Mouse (Mus musculus): Measurements from ENCODE around the gene Nr1h2. TPM values are rescaled to one million over a fixed set of nuclear protein-coding genes. Genes with fewer than 3 reads are reported as not detected.

The Nr1h2 gene
- total and polyA plus RNA-seq, 3 experiments, result 34.0 to 223 (median 98.5) TPM

DNA sequence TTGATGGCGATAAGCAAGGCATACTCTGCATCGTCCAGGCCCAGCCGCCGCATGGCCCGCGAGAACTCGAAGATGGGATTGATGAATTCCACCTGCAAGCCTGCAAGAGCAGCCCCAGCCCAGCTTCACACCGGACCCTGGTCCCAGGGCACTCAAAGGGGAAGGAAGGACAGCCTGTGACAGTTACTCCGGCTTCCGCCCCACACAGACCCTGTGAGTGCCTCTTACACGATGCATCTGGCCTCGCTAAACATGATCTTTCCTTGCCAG is 3.4 kb downstream of the Nr1h2 start:
- Histone ChIP-seq H3K4me3 (ENCODE audit: low read depth, low read length) (0 out of 2 replicates have a peak overlapping the region, but pooled peaks have one; percentile 6), H3K9me3 (replicated peaks) (no peaks in the 10 kb centered on the region), H3K4me1 (ENCODE audit: insufficient read depth, low read depth, low read length) (peaks cover 51% of the 10 kb centered on the region), H3K27me3 (ENCODE audit: insufficient read depth, low read length) (no peaks in the 10 kb centered on the region), H3K36me3 (replicated peaks) (peaks cover 59% of the 10 kb centered on the region)
- ATAC-seq (ENCODE audit: extremely low read depth, insufficient number of reproducible peaks, low FRiP score, poor library complexity, severe bottlenecking) (no peak), DNase-seq (ENCODE audit: low spot score) (no peak)
- TF ChIP-seq TAL1 (conservative IDR thresholded peaks at IDR 0.05; ENCODE audit: low read depth, low read length) (no peak), GATA2 (IDR thresholded peaks at IDR 0.05; ENCODE audit: borderline replicate concordance, low read depth, low read length) (no peak), POLR2AphosphoS5 (IDR thresholded peaks at IDR 0.05; ENCODE audit: insufficient replicate concordance, low read depth, low read length) (no peak), CTCF (IDR thresholded peaks at IDR 0.05; ENCODE audit: low read depth, low read length) (no peak), GATA1 (IDR thresholded peaks at IDR 0.05; ENCODE audit: borderline replicate concordance, low read length) (no peak)

DNA sequence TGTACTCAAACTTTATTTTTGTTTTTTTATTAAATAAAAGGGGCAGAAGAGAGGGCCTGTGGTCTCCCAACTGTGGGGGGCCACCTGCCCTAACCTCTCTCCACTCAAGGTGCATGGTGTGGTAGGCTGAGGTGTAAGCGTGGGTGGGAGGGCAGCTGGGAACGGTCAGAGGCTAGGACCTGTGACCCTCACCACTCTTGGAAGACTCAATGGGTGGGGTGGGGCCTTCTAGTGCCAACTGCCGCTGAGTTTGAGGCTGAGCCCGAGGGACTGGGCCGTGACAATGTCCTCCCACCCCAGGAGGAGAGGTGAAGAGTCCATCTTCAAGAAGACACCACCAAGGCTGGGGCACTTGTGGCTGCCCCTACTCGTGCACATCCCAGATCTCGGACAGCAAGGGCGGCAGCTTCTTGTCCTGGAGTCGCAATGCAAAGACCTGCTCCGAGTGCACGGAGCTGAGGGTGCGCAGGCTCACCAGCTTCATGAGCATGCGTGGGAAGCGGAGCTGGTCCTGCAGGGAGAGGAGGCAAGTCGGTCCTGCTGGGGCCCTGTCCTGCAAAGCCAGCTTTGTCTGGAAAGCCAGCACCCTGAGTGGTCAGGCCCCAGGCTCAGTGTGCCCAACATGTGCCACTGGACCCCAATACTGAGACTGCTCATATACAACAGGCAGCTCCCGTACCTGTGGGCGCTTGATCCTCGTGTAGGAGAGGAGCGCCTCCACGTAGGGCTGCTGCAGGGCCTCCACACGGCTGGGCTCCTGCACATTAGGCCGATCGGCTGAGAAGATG is 3.9 kb downstream of the Nr1h2 start:
- Histone ChIP-seq H3K36me3 (replicated peaks) (peaks cover 65% of the 10 kb centered on the region), H3K27me3 (ENCODE audit: insufficient read depth, low read length) (no peaks in the 10 kb centered on the region), H3K4me3 (ENCODE audit: low read depth, low read length) (0 out of 2 replicates have a peak overlapping the region, but pooled peaks have one; percentile 6), H3K4me1 (ENCODE audit: insufficient read depth, low read depth, low read length) (peaks cover 50% of the 10 kb centered on the region), H3K9me3 (replicated peaks) (no peaks in the 10 kb centered on the region)
- no peak for DNase-seq (ENCODE audit: low spot score)
- TF ChIP-seq GATA2 (IDR thresholded peaks at IDR 0.05; ENCODE audit: borderline replicate concordance, low read depth, low read length), result no peak
- TF ChIP-seq TAL1 (conservative IDR thresholded peaks at IDR 0.05; ENCODE audit: low read depth, low read length), result no peak
- TF ChIP-seq GATA1 (IDR thresholded peaks at IDR 0.05; ENCODE audit: borderline replicate concordance, low read length), result no peak
- no peak for TF ChIP-seq POLR2AphosphoS5 (IDR thresholded peaks at IDR 0.05; ENCODE audit: insufficient replicate concordance, low read depth, low read length)
- no peak for TF ChIP-seq CTCF (IDR thresholded peaks at IDR 0.05; ENCODE audit: low read depth, low read length)
- ATAC-seq (ENCODE audit: extremely low read depth, insufficient number of reproducible peaks, low FRiP score, poor library complexity, severe bottlenecking), result no peak

DNA sequence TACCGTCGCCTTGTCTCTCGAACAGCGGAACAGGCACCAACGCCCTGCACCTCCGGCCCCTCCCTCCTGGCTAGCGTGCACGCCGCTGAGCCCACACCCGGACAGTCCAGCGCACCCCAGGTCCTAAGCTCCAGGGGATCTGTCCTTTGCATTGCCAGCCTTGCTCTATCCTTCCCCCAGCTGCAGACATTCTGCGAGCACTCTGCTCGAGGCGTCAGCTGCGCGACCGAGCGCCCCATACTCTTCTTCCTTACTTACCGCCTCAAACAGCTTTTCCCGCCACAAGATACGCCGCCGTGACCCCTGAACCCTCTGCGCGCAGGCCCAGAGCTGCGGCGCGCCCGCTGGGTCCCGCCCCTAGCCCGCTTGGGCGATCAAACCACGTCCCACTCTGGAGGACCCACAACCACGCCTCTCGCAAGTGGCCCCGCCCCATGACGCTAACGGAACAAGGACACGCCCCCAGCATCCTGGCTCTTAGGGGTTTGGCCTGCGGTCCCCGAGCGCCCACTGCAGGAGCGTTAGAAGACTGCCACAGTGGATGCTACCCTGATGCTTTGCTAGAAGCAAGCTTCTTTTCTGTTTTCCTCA is 5.2 kb downstream of the Nr1h2 start, which contains the start of gene Pold1:
Pold1 (minus strand) TSS at position 353 of the 591 bp plus-strand sequence.
- peak; percentile 75 for TF ChIP-seq CTCF (IDR thresholded peaks at IDR 0.05; ENCODE audit: low read depth, low read length)
- TF ChIP-seq GATA2 (IDR thresholded peaks at IDR 0.05; ENCODE audit: borderline replicate concordance, low read depth, low read length), result no peak
- no peak for TF ChIP-seq TAL1 (conservative IDR thresholded peaks at IDR 0.05; ENCODE audit: low read depth, low read length)
- TF ChIP-seq POLR2AphosphoS5 (IDR thresholded peaks at IDR 0.05; ENCODE audit: insufficient replicate concordance, low read depth, low read length), result no peak
- no peak for TF ChIP-seq GATA1 (IDR thresholded peaks at IDR 0.05; ENCODE audit: borderline replicate concordance, low read length)
- peak; percentile 89 for ATAC-seq (ENCODE audit: extremely low read depth, insufficient number of reproducible peaks, low FRiP score, poor library complexity, severe bottlenecking)
- Histone ChIP-seq H3K9me3 (replicated peaks) (no peaks in the 10 kb centered on the region), H3K36me3 (replicated peaks) (peaks cover 75% of the 10 kb centered on the region), H3K27me3 (ENCODE audit: insufficient read depth, low read length) (no peaks in the 10 kb centered on the region), H3K4me1 (ENCODE audit: insufficient read depth, low read depth, low read length) (peaks cover 56% of the 10 kb centered on the region), H3K4me3 (ENCODE audit: low read depth, low read length) (peak within 1 kb of the TSS; percentile 86)
- DNase-seq (ENCODE audit: low spot score), result peak; percentile 94

DNA sequence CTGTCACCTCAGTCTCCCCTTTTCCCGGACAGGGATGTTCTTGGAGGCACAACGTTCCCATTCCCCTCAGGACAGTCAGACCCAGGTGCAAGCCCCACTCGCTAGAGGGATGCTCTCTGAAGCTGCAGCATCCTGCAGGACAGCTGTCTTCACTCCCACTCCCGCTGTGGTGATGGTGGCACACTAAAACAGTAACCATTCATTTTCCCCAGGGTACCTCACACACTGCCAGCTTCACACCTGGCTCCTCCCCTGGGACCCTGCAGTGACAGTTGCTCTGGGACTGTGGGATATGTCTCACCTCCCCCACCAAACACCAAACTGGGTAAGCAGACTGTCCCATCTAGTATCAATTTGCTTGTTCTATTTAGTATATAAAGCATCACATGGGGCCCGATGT is 6.0 kb downstream of the Nr1h2 start:
- Histone ChIP-seq H3K4me1 (ENCODE audit: insufficient read depth, low read depth, low read length) (peaks cover 55% of the 10 kb centered on the region), H3K36me3 (replicated peaks) (peaks cover 83% of the 10 kb centered on the region), H3K4me3 (ENCODE audit: low read depth, low read length) (peak overlapping the region; percentile 86), H3K27me3 (ENCODE audit: insufficient read depth, low read length) (no peaks in the 10 kb centered on the region), H3K9me3 (replicated peaks) (no peaks in the 10 kb centered on the region)
- TF ChIP-seq GATA2 (IDR thresholded peaks at IDR 0.05; ENCODE audit: borderline replicate concordance, low read depth, low read length), result no peak
- no peak for TF ChIP-seq TAL1 (conservative IDR thresholded peaks at IDR 0.05; ENCODE audit: low read depth, low read length)
- no peak for TF ChIP-seq CTCF (IDR thresholded peaks at IDR 0.05; ENCODE audit: low read depth, low read length)
- TF ChIP-seq POLR2AphosphoS5 (IDR thresholded peaks at IDR 0.05; ENCODE audit: insufficient replicate concordance, low read depth, low read length), result no peak
- TF ChIP-seq GATA1 (IDR thresholded peaks at IDR 0.05; ENCODE audit: borderline replicate concordance, low read length), result no peak
- ATAC-seq (ENCODE audit: extremely low read depth, insufficient number of reproducible peaks, low FRiP score, poor library complexity, severe bottlenecking), result no peak
- no peak for DNase-seq (ENCODE audit: low spot score)

DNA sequence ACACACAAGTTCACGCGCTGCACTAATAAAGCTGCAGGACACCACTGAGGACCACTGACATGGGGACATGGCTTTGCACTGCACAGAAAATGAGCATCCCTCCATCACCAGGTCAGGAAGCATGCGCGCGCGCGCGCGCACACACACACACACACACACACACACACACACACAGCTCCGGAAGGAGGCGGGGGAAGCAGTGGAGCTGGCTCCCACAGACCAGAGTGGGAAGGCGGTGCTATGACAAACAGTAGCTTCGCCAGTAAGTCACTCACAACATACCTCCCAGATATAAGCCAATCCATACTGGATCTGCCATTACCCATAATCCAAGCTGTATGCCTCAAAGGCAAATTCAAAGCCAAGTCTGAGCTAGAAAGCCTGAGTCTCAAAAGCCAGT is 6.7 kb downstream of the Nr1h2 start:
- Histone ChIP-seq H3K36me3 (replicated peaks) (peaks cover 83% of the 10 kb centered on the region), H3K27me3 (ENCODE audit: insufficient read depth, low read length) (no peaks in the 10 kb centered on the region)
- DNase-seq (ENCODE audit: low spot score), result no peak

DNA sequence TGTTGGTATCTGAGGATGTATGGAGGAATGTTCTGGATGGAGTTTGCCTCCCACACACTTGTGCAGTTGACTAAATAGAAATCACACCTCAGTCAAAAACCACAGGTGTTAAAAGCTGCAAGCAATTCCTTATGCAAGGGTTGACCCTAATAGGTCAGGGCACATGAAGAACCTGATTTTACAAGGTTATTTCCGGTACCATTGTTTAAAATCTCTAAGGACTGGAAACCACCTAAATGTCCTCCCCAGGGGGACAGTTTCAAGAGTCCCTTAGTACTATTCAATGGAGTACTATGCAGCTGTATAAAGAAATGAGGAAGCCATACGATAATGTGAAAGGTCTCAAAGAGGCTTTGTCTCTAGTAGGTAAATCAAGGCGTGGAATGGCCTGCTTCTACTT is 7.5 kb downstream of the Nr1h2 start:
- no peak for DNase-seq (ENCODE audit: low spot score)
- no peak overlapping the region for H3K4me3 ChIP-seq (ENCODE audit: low read depth, low read length)
- H3K27me3 ChIP-seq (ENCODE audit: insufficient read depth, low read length), result no peaks in the 10 kb centered on the region
- H3K36me3 ChIP-seq (replicated peaks), result peaks cover 83% of the 10 kb centered on the region
- no peak for TF ChIP-seq GATA1 (IDR thresholded peaks at IDR 0.05; ENCODE audit: borderline replicate concordance, low read length)
- TF ChIP-seq CTCF (IDR thresholded peaks at IDR 0.05; ENCODE audit: low read depth, low read length), result no peak
- TF ChIP-seq TAL1 (conservative IDR thresholded peaks at IDR 0.05; ENCODE audit: low read depth, low read length), result no peak
- TF ChIP-seq POLR2AphosphoS5 (IDR thresholded peaks at IDR 0.05; ENCODE audit: insufficient replicate concordance, low read depth, low read length), result no peak
- no peak for TF ChIP-seq GATA2 (IDR thresholded peaks at IDR 0.05; ENCODE audit: borderline replicate concordance, low read depth, low read length)
- ATAC-seq (ENCODE audit: extremely low read depth, insufficient number of reproducible peaks, low FRiP score, poor library complexity, severe bottlenecking), result no peak
- H3K9me3 ChIP-seq (replicated peaks), result no peaks in the 10 kb centered on the region
- H3K4me1 ChIP-seq (ENCODE audit: insufficient read depth, low read depth, low read length), result peaks cover 41% of the 10 kb centered on the region

More for the DNA sequence above, 6.7 kb downstream of the Nr1h2 start:
- H3K4me3 ChIP-seq (ENCODE audit: low read depth, low read length), result peak overlapping the region; percentile 86
- TF ChIP-seq CTCF (IDR thresholded peaks at IDR 0.05; ENCODE audit: low read depth, low read length) (no peak), GATA2 (IDR thresholded peaks at IDR 0.05; ENCODE audit: borderline replicate concordance, low read depth, low read length) (no peak), GATA1 (IDR thresholded peaks at IDR 0.05; ENCODE audit: borderline replicate concordance, low read length) (no peak)
- H3K4me1 ChIP-seq (ENCODE audit: insufficient read depth, low read depth, low read length), result peaks cover 48% of the 10 kb centered on the region
- no peaks in the 10 kb centered on the region for H3K9me3 ChIP-seq (replicated peaks)
- no peak for ATAC-seq (ENCODE audit: extremely low read depth, insufficient number of reproducible peaks, low FRiP score, poor library complexity, severe bottlenecking)

Data from G1E (cell line).